Mouse (Mus musculus) left cerebral cortex, postnatal 14 days (tissue): ENCODE results near the gene Gm45062. TPM values are rescaled to one million over a fixed set of nuclear protein-coding genes. Genes with fewer than 3 reads are reported as not detected.

ENCODE experiments used
- DNase-seq, 2 experiments: peaks; one replicate each; pipeline ENCODE4 v3.0.0; 2021 to 2022; ENCODE audit warnings: low spot score in 2 of 2, mixed read lengths in 1 of 2
- intact Hi-C: fragments of 180-260 bp; cut with DNase I; formaldehyde crosslinking; loops from one replicate; pipeline ENCODE4 v1.15.1; 2025
- total RNA-seq, 2 experiments: library from RNA; stranded (reverse); gene quantifications; 2 replicates each; pipeline ENCODE4 v1.2.3; 2021

Gene Gm45062
- total RNA-seq, 2 experiments from 2014 or later = 2.7 to 7.7 TPM

DNA sequence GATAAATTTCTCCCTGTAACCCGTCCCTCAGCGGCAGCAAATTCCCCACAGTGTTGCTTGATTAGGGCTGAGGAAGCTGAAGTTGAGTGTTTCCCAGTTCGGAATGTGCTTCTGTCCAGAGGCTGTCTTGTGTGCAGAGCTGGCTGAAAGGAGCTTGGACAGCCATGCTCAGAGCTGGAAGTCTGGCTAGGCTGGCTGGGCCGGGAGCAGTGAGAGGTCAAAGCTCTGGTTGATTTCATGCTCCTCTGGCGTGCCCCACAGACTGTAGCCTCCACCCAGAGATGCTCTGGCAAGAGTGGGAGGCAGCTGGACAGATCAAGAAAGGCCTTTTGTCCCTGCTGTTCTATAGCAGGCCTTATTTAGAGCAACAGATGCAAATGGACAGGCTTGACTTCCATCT lies 187.5 kb downstream of the Gm45062 start:
- intact Hi-C loops = no loop called here
- peak in 1 of 2 experiments; percentile 17 for DNase-seq

DNA sequence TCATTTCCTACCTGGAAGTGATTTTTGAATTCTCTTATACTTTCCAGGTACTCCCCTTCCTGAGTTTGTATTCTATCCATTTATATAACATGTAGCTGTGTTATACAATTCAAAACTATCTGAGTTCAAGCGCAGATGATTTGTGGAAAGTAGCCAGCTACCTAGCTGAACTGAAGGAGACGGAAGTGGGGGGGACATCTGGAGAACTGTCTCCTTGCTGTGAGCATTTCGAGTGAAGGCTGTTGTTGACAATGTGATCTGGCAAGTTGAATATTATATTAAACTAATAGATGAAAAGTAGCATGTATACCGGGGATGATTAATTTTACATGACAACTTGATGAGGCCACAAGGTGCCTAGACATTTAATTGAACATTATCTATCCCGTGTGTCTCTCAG lies 196.3 kb downstream of the Gm45062 start:
- no peak for DNase-seq
- intact Hi-C loops = no loop called here

DNA sequence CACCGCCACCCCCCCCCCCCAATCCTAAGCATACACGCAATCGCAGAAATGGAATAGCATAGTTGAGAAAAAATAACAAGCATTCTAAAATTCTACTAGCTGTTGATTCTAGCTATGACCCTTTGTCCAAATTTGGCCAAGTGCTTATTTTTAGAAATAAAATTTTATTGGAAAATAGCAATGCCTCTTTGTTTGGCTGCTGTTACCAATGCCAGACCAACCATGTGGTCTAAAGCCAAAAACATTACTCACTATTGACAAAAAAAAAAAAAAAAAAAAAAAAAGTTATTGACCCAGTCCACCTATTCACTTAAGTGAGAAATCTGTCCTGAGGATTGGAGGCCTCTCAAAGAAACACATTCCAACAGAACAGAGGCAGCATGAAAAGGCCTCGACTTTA lies 199.3 kb downstream of the Gm45062 start:
- DNase-seq = no peak
- intact Hi-C loops = no loop called here

DNA sequence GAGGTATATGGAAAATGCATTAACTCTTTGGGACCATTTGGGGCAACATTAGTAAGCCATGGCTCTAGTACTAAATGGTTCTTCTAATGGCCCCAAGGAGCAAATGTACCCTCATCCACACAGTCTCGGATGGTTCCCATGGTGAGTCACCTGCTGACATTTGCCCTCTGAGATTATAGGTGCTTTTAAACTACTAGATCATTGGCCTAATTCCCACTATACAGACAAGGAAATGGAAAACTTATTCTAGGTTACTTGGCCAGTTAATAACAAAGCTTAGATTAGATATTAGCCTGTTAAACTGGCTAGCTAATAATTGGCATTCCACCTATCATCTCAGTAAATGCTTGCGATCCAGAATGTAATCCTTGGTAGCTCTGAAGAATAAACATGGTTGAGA lies 203.2 kb downstream of the Gm45062 start:
- intact Hi-C loops = no loop called here
- no peak for DNase-seq

DNA sequence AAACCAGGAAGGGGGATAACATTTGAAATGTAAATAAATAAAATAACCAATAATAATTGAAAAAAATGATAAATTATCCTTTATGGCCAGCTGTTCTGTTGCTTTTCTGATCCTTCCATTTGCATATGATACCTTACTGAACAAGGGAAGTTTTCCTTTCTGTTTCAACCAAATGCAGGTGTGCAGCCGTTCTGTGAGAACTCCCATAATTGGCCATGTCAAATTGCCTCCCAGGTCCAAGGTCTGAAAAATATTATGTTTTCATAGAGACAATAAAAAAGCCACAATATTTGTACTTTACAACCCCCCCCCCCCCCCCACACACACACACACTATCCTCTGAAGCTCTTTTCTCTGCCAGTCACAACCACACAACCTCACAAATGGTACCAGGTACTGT lies 206.1 kb downstream of the Gm45062 start:
- intact Hi-C loops = no loop called here
- DNase-seq = no peak

DNA sequence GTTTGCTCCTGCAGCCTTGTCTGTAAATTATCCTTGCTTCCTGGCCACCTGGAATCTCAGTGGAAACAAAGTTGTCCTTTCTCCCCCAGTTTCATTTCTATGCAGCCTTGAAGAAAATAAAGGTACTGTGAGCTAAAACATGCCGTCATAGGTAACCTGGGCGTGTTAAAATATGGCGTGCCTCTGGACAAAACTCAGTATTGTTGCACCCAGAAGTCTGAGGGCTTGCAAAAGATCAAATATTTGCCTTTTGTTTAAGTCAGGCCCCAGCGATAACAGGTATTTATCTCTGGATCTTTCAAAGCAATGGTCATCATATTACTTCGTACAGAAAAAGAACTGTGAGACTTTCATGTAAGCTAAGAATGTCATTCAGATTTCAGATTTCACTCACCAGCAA lies 206.7 kb downstream of the Gm45062 start:
- intact Hi-C loops = no loop called here
- DNase-seq = no peak

DNA sequence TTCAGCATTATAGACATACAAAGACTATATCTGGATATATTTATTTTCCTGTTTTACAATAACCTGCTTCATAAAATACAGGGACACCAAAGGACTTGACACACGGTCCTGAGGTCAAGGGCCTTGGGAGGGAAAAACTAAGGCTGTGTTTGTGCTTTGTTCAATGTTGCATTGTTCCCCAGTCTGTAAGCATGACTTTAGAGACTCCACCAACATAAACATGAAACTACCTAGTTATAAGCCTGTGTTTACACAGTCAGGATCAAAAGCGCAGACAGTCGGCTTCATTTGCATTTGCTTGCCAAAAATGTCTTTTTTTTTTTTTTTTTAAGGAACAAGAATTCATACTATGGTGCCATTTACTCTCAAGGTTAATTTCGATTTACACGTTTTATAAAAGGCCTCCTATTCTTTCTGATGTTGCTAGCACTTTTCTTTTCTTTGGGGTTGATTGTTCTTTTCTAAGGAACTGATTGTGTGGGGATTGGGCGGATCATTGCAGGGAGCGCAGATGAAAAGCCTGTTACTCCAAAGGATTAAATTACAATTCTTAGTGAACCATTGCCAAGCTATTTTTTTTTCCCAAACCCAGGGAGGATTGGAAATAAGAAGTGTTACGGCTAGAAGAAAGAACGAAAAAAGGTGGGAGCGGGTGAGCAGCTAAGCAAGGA lies 208.6 kb downstream of the Gm45062 start:
- intact Hi-C loops = no loop called here

DNA sequence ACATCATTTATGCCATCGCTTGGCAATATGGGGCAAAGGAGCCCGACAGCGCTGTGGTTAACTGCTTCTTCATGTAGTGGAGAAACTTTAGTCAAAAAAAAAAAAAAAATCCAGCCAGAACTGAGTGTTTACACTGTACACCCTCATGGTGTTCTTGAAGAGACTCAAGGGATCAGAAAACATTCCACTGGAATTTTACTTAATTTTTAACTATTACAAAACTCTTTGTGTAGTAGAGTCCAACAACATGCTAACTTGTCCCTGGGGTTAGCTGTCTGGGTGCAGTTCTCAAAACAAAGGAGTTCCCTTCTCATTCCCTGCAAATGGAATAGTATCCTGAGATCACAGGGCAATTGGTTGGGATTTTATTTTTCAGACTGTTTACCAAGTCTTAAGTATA lies 210.7 kb downstream of the Gm45062 start:
- intact Hi-C loops = no loop called here
- no peak for DNase-seq

More for the DNA sequence above, 208.6 kb downstream of the Gm45062 start:
- no peak for DNase-seq

DNA sequence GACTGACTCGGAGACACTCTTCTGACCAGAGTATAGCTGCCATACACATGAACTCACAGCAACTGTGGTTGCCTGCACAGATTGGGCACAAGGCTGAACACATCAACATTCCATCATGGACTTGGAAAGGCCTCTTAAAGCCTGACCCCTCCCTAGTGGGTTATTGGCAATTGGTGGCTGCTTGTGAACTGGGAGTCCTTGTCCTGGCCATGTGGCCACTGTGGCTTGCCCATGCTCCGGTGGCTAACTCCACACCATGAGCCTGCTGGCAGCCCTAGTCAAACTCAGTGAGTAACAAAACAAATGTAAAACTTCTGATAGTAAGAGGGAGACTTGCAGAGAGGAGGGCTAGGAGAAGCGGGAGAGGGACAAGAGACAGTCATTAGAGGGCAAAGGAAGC lies 212.9 kb downstream of the Gm45062 start:
- no peak for DNase-seq
- intact Hi-C loops = no loop called here

DNA sequence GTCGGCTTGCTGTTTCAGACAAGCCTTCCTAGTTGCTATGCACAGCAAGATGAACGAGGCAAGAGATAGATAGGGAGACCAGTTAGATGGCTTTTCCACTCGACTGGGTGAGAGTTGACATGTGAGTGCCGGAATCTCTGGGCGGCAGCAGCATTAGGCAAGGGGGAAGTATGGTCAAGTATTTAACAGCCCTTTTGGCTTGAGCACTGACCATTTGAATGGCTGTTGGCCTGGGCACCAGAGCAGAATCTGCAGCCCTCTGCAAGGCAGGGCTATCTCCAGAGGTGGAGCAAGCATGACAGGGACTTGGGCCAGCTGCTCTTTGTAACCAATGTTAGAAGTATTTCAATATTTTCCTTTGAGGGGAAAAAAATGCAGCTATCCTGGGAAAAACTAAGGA lies 213.7 kb downstream of the Gm45062 start:
- intact Hi-C loops = no loop called here
- no peak for DNase-seq

DNA sequence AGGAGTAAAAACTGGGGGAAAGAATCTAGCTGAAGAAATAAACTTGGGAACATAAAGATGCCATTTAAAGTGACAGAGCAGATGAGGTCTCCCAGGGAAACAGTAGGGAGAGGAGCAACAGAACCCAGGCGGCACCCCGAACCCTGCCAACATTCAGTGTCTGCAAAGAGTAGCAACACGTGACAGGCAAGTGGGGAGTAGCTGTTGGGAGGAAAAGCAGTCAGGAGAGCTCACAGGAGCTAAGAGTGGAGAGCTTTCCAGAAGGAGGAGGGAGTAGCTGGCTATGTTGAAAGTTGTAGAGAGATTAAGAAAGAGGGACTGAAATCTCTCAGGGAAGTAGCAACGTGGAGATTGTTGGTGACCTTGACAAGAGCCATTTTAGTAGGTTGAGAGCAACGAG lies 214.2 kb downstream of the Gm45062 start:
- intact Hi-C loops = no loop called here
- peak; percentile 10 to 33 for DNase-seq

DNA sequence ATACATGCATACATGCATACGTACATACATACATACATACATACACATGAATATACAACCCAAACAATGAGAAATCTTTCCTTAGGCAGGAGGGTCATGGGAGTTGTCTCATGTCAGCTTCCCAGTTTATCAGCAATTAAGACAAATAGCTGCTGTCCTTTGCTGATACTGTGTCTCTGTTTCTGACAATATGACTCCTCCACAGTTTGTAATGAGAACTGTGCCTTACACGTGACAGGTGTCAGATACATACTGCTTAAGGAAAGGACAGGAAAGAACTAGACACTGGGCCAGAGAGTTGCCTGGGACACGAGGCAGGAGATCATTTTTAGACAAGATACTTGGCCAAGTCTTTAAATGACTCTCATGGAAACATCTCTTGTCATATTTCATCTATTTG lies 215.1 kb downstream of the Gm45062 start:
- intact Hi-C loops = no loop called here
- no peak for DNase-seq

DNA sequence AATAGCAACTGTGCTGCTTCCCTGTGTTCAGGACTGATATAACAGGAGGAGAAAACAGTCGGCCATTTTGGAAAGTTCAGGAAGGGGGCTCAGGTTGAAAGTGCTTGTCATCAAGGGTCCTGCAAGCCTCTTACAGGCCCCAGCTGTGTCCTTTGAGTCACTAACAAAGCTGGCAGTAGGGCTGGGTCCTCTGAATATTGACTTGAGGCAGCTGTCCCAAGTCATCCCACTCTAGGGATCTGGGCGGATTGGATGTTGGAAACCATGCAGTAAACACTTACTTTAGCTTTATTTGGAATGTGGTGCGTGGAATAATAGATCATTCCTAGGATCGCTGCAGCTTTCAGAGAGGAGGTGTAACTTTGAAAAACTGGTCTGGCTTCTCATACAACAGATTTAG lies 215.6 kb downstream of the Gm45062 start:
- intact Hi-C loops = no loop called here
- no peak for DNase-seq

DNA sequence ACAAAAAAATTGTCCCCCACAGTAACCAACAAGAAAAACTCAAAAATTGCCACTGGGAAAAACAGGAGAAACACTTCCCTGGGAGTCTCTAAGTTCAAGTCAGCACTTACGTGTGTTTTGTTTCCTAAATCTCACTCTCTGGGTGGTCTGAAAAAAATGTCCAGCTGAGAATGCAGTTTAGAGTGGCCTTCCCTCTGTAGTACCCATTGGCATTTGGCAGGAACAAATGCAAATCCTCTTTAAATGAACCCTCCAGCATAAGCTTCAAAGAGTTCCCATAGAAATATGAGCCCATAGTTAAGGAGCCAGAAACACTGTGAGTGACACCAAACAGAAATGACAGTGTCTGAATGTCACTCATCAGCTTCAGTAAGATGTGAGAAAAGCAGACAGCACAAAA lies 219.9 kb downstream of the Gm45062 start:
- intact Hi-C loops = no loop called here
- DNase-seq = no peak

DNA sequence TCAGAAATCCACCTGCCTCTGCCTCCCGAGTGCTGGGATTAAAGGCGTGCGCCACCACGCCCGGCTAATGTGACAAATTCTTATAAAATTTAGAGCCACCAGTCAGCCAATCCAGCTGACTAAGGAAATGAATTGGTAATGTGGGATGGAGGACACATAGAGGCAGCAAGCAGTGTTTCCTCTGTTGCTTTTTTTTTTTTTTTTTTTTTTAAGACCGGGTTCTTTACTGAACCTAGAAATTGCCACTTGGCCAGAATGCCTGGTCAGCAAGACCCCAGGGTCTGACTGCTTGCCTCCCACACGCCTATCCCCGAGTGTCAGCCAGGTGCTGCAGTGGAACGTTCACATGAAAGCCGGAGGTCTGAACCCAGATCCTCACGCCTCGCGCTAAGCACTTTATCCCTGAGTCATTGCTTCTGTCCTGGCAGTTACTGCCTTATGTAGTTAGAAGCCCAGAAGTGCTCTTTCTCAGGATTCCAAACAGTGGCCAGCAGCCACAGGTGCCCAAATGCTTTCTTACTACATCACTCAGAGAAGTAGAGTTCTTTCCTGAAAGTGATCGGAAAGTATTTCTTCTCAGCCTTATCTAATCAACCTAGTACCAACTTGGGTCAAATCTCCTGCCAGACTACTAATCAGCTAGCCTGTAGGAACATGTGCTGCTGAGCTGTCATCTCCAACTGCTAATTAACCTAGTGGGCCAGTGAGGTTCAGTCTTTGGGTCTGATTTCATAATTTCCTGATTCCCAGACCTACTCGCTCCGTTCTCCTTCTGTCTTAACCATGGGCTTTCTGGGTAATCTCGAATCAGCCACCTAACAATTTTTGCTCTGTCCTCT lies 225.4 kb downstream of the Gm45062 start:
- no peak for DNase-seq
- intact Hi-C loops = no loop called here

DNA sequence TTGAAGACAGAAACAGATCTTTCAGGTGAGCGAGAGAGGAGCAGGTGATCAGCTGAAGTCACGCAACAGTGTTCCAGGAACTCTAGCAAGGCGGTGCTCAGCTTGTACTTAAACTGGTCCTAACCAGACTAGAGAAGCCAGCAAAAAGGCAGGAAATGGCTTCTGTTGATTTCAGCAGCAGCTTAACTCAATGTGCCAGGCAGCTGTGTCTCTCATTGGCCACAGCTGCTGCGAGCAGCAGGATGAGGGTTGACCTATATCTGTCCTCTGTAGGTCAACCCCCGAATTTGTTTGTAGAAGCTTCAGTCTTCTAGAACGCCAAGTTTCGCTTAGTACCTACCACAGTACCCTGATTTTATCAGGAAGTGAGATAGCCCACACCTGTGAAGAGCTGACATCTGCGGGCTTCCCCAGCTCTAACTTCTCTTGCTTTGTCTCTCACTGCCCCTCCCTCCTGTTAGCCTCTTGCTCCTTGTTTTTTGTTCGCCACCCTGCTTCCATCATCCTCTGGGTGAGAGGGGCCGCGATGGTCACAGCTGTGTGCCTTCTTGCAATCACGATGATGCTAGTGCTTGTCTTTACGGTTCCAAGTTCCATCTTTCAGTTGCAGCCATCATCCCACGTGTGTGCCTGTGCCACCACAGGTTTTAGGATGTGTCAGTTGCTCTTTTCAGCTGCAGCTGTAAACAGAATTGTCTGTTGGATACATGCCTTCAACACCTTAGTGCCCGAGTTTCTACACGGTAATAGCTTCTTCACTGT lies 226.3 kb downstream of the Gm45062 start:
- DNase-seq = no peak
- intact Hi-C loops = no loop called here

DNA sequence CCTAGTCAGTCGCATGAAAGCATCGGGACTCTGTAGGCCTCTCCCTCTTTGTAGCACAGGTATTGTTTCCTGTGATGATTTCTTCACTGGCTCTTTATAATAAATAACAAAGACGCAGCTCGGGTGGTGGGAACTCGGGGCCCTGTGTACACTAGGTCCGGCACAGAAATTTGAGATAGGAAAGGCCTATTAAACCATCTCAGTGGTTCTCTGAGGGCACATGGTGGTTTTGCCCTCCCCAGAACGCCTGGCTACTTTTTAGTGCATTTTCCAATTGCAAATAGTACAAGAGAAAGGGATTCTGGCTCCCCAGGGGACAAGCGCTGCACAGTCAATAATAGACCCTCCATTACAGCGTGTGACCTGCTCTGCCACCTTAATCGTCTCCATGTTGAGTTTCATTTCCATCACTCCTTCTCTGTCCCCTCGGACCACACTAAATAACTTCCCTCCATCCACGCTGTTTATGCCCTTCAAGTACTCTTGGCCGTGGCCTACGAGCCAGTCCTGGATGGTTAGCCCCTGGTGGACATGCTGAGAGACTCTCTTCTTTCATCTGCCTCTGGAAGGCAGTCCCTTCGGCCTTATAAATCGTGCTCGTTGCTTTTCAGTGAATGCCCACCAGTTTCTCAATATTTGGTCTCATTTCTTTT lies 227.3 kb downstream of the Gm45062 start:
- DNase-seq = no peak
- intact Hi-C loops = no loop called here

DNA sequence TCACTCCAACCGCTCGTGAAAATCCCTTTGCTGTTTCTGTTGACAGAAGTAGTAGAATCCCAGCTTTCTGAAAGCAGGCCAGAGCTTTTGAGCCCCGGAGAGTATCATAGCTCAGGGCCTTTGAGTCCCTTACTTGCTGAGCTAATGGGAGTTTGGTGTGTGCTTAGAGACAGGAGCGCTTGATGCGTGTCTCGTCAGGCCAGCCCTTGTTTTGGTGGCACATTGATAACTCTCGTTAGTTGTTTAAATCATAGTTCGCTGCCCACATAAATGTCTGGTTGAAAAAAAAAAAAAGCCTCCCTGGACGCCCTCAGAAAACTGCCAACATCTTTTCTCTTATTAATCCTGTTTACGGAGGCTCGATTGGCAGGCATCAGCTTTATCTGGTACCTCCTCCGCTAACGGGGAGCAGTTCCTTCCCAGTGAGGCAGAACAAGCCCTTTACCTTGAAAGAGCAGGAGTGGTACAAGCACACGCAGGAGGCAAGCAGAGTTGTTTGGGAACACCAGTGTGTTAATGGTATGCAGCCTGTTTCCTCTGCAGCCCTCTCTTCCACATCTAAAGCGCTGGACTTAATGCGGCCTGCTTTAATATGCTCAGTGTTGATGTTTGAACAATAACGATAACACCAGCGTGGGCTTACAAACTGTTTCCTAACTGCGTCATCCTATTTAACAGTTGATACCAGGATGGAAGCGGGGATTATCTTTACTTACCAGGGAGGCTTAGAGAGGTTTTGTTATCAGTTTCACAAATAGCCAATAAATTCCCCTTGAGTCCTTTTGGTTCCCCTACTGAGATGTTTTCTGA lies 228.0 kb downstream of the Gm45062 start:
- no peak for DNase-seq
- intact Hi-C loops = no loop called here

DNA sequence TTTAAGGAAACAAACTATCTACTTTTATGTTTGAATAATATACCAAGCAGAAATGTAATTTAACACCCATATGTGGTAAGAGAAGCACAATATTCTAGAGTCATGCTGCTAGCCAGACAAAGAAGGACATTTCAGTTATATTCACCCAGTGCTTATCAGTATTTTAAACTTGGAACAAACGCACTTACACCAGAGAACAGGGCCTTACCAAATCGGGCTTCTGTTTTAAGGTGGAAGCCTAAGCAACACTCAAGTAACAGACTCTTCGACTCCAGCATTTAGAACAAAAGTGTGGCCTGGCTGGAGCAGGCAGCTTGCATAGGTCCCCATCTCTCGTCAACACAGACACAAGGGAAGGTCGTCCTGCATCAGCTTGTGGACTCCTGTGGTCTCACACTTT lies 229.0 kb downstream of the Gm45062 start:
- intact Hi-C loops = no loop called here
- DNase-seq = no peak
